Mouse (Mus musculus) liver, embryonic 14.5 days (tissue): ENCODE data around the gene Tmem182. TPM values are rescaled to one million over a fixed set of nuclear protein-coding genes. Genes with fewer than 3 reads are reported as not detected.

Experiments
- ATAC-seq: fragments of 200-750 bp; cut with Nextera tagmentation; 2 replicates; pipeline ENCODE4 v1.8.0; 2017; ENCODE audit warnings: moderate number of reproducible peaks, mild to moderate bottlenecking, moderate library complexity; ENCODE audit not compliant: insufficient read depth
- DNase-seq, 3 experiments: peaks; one replicate each; pipeline ENCODE4 v3.0.0-alpha.2; 2012 to 2013; ENCODE audit warnings: low read depth in 3 of 3, low spot score in 3 of 3
- H3K27ac ChIP-seq: fragments of 300-500 bp; sonication (generic); 2 replicates; pipeline ENCODE4 v1.5.1; 2014; ENCODE audit warnings: moderate library complexity, mild to moderate bottlenecking, control low read depth, inconsistent platforms
- H3K27me3 ChIP-seq: fragments of 300-500 bp; sonication (generic); 2 replicates; pipeline ENCODE4 v1.6.1; 2014; ENCODE audit warnings: mild to moderate bottlenecking, low read length, moderate library complexity; ENCODE audit not compliant: control insufficient read depth, insufficient read depth
- H3K36me3 ChIP-seq: fragments of 300-500 bp; sonication (generic); replicated peaks from 2 replicates; pipeline ENCODE4 v1.6.1; 2014; ENCODE audit warnings: low read depth; ENCODE audit not compliant: control insufficient read depth, insufficient read depth
- H3K4me1 ChIP-seq, 2 experiments: fragments of 200-500 bp in 1 of 2; fragments of 300-500 bp in 1 of 2; sonication (generic) in 1 of 2; replicated peaks; 2 replicates each; pipeline ENCODE4 v1.6.1; 2012 to 2014; ENCODE audit warnings: antibody characterized with exemption in 1 of 2, inconsistent platforms in 1 of 2, low read length in 1 of 2; ENCODE audit not compliant: control insufficient read depth in 2 of 2, insufficient read depth in 2 of 2
- H3K4me2 ChIP-seq: fragments of 300-500 bp; sonication (generic); 2 replicates; pipeline ENCODE4 v1.6.1; 2014; ENCODE audit warnings: low read depth, mild to moderate bottlenecking, control low read depth, moderate library complexity
- H3K4me3 ChIP-seq, 2 experiments: fragments of 200-500 bp in 1 of 2; fragments of 300-500 bp in 1 of 2; sonication (generic) in 1 of 2; 2 replicates each; pipeline ENCODE4 v1.5.1; 2012 to 2014; ENCODE audit warnings: low read depth in 2 of 2, low read length in 2 of 2, mild to moderate bottlenecking in 2 of 2, control low read depth in 1 of 2, inconsistent platforms in 1 of 2, moderate library complexity in 1 of 2; ENCODE audit not compliant: insufficient read depth in 1 of 2
- H3K9ac ChIP-seq: fragments of 300-500 bp; sonication (generic); replicated peaks from 2 replicates; pipeline ENCODE4 v1.6.1; 2014; ENCODE audit warnings: mild to moderate bottlenecking, control low read depth, moderate library complexity
- H3K9me3 ChIP-seq: fragments of 300-500 bp; sonication (generic); 2 replicates; pipeline ENCODE4 v1.6.1; 2016; ENCODE audit warnings: low read length, mixed read lengths; ENCODE audit not compliant: control insufficient read depth
- CTCF ChIP-seq: IDR thresholded peaks from 2 replicates; pipeline ENCODE4 v1.5.1; 2016; ENCODE audit warnings: antibody characterized with exemption, low read depth, control low read depth
- EP300 ChIP-seq: IDR thresholded peaks from 2 replicates; pipeline ENCODE4 v1.6.1; 2016; ENCODE audit warnings: antibody characterized with exemption, low read depth
- WGBS: fragments of 180-500 bp; shearing (Covaris S2); extraction: QIAGEN DNeasy Blood & Tissue Kit; methylation state at CpG from one replicate; pipeline ENCODE4 v1.1.7; 2014; ENCODE audit not compliant: insufficient replicate concordance; 5-methylcytosine and 5-hydroxymethylcytosine counted together
- polyA plus RNA-seq, 2 experiments: library from polyadenylated mRNA; depleted of rRNA in 1 of 2; stranded (reverse) in 1 of 2; unstranded in 1 of 2; fragments of >200 nt; fragmentation: Nextera tagmentation in 1 of 2; extraction: Ambion mirVana in 1 of 2; gene quantifications; 2 replicates each; pipeline versions ENCODE4 v1.2.1 to v1.2.3; 2012 to 2014

Tmem182 gene
- polyA plus RNA-seq, 2 experiments, result not detected

DNA sequence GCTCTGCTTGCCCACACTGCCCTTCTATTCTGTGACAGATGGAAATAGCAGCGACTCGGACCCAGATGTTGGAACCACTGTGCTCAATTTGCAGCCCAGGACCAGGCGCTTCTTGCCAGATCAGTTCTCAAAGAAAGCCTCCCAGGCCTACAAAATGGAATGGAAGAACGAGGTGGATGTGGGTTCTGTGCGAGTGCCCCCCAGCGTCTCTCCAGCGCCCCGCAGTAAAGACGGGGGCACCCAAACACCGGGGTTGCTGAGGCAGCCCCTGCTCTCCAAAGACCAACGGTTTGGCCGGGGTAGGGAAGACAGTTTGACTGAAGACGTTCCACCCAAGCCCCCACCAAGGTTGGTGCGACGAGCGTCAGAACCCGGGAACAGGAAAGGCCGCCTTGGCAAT lies 37.8 kb upstream of the Tmem182 start:
- no peak for DNase-seq
- Histone ChIP-seq H3K27me3 (no peaks in the 10 kb centered on the region), H3K4me1 (peaks cover 12 to 17% of the 10 kb centered on the region in 2 experiments; a peak in 3 of 4 replicates), H3K9ac (no peak overlapping the region), H3K9me3 (no peaks in the 10 kb centered on the region), H3K4me3 (no peak overlapping the region), H3K36me3 (no peaks in the 10 kb centered on the region), H3K27ac (no peak overlapping the region), H3K4me2 (no peak overlapping the region)
- TF ChIP-seq EP300 (no peak), CTCF (no peak)
- ATAC-seq, result no peak
- WGBS, result 70% methylated on average over 18 of the region's 18 CpGs

DNA sequence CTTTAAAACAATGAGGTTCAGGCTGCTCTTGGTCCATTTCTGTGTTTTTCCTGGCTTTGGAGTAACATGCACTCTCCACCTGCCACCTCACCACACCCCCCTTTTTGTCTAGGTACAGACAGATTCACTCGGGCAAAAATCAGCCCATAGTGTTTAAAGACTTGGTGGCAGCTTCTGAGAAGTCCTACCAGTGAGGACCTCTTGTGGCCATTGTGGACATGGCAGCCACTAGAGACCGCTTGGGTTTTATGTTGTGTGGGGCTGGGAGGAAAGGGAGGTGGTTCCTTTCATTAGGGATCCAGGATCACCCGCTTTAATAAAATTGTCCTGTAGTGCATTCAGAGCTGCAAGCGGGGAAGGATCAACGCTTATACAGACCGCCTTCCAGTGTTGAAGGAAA lies 36.8 kb upstream of the Tmem182 start:
- no peak overlapping the region for H3K4me3 ChIP-seq
- H3K4me2 ChIP-seq, result no peak overlapping the region
- peaks cover 12 to 17% of the 10 kb centered on the region in 2 experiments; a peak in 3 of 4 replicates for H3K4me1 ChIP-seq
- no peak overlapping the region for H3K27ac ChIP-seq
- no peaks in the 10 kb centered on the region for H3K36me3 ChIP-seq
- DNase-seq (peak in 2 of 3 experiments; percentile 20 to 33), ATAC-seq (no peak)
- TF ChIP-seq CTCF (peak; percentile 84), EP300 (no peak)
- H3K27me3 ChIP-seq, result no peaks in the 10 kb centered on the region
- no peaks in the 10 kb centered on the region for H3K9me3 ChIP-seq
- H3K9ac ChIP-seq, result no peak overlapping the region
- 27% methylated on average over 6 of the region's 6 CpGs for WGBS

DNA sequence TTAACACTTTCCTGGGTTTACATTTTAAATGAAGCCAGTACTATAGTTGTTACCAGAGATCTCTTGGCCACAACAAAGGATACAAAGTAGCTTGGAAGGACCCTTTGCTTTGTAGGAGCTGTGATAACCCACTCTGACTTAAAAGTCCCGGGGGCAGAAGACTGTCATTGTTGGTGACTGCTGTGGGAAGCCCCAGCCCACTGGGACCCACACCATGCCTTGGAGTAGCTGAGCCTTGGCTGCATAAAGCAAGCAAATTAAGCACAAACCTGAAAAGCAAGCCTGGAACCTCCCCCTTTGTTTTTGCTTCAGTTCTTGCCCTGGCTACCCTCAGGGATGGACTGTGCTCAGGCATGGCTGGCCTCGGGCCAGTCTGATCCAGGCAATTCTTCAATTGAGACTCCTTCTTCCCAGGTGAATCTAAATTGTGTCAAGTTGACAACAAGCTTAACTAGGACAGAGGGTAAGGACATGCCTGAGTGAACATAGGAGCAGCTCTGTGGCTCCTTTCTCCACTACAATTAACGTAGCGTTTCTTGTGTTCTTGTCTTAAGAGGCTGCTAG lies 36.0 kb upstream of the Tmem182 start:
- H3K9me3 ChIP-seq, result no peaks in the 10 kb centered on the region
- no peak overlapping the region for H3K4me2 ChIP-seq
- DNase-seq (no peak), ATAC-seq (no peak)
- WGBS, result 77% methylated on average over 4 of the region's 4 CpGs
- TF ChIP-seq CTCF (no peak), EP300 (no peak)
- no peak overlapping the region for H3K4me3 ChIP-seq
- H3K9ac ChIP-seq, result no peak overlapping the region
- no peak overlapping the region for H3K27ac ChIP-seq
- no peaks in the 10 kb centered on the region for H3K27me3 ChIP-seq
- peaks cover 12 to 17% of the 10 kb centered on the region in 2 experiments; a peak in 3 of 4 replicates for H3K4me1 ChIP-seq
- no peaks in the 10 kb centered on the region for H3K36me3 ChIP-seq

DNA sequence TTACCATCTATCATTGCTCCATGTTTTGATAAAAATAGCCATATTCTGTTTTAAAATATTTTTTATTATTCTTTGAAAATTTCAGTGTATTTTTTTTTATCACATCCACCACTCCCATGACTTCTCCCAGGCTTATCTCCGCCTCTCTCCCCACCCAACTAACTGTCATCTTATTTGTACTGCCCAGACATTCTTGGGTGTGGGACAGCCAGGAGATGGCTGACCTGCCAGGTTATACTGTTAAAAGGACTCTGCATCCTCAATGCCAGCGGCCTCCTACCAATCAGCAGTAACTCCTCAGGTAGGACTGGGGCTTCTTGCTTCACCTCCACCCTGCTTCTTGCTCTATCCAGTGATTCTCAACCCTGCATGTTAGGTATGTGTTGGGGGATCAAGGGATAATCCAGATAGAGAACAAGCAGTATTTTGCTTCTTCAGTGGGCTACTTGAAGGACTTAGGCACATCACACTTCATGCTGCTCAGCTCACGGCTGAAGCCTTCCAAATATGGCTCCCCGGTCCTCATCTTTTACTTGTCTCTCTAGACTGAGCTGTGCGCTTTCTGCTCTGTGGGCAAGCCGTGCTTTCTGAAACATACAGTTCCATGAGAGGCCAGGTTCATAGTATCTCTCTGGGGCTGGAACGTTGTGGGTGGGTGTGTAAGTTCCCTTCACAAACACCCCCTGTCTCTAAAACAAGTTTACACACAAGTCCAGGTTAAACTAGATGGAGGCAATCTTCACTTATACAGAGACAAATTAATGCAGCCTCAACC lies 34.0 kb upstream of the Tmem182 start:
- DNase-seq (peak; percentile 36 to 47 (median 43)), ATAC-seq (peak; percentile 93; the same call in 1 of the 2 replicates)
- Histone ChIP-seq H3K4me2 (peak overlapping the region; percentile 71), H3K4me3 (peak overlapping the region; percentile 50 to 67), H3K9me3 (no peaks in the 10 kb centered on the region), H3K27me3 (no peaks in the 10 kb centered on the region), H3K4me1 (peaks cover 12 to 17% of the 10 kb centered on the region in 2 experiments; a peak in 3 of 4 replicates), H3K9ac (peak overlapping the region; percentile 69), H3K36me3 (no peaks in the 10 kb centered on the region), H3K27ac (peak overlapping the region; percentile 74)
- WGBS, result 50% methylated on average over 7 of the region's 7 CpGs
- peak; percentile 81 for TF ChIP-seq EP300
- no peak for TF ChIP-seq CTCF

DNA sequence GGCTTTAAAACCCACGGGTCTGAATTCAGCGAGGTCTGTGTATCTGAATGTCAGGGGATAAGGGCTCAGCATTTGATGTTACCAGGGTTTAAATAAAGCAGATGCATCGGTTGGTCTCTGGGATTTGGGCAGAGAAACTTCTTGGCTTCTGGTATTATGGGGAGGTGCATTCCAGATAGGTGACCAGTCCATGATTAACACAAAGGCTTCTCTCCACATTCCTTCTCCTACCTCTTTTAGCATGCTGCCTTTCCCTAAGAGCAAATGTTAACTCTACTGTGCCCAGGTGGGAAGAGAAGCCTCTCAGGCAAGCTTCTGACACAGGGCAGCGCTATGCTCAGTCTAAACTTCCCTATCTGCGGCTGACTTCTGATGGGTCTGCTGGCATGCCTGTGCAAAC lies 32.2 kb upstream of the Tmem182 start:
- no peak overlapping the region; the same call in 1 of the 2 replicates for H3K9ac ChIP-seq
- H3K9me3 ChIP-seq, result no peaks in the 10 kb centered on the region
- H3K36me3 ChIP-seq, result no peaks in the 10 kb centered on the region
- H3K27ac ChIP-seq, result no peak overlapping the region
- no peak overlapping the region for H3K4me3 ChIP-seq
- 83% methylated on average over 5 of the region's 5 CpGs for WGBS
- TF ChIP-seq CTCF (no peak), EP300 (no peak)
- H3K4me1 ChIP-seq, result peaks cover 12 to 17% of the 10 kb centered on the region in 2 experiments; a peak in 3 of 4 replicates
- peak overlapping the region; percentile 71 for H3K4me2 ChIP-seq
- ATAC-seq (no peak), DNase-seq (no peak)
- H3K27me3 ChIP-seq, result no peaks in the 10 kb centered on the region
